17 mouse cellular contexts compared by ENCODE assay signal in genomic region chr17:84936301-84936700, GRCm38 (mm10). TPM values are rescaled to one million over a fixed set of nuclear protein-coding genes. Genes with fewer than 3 reads are reported as not detected.
A peak's percentile ranks its signal among the peaks of the same experiment; 100 is the strongest.
DNase-seq lines count a peak whose midpoint lies in the region; ATAC-seq lines count a peak whose summit lies in the region.
"Had no signal": no experiment of that assay in that cellular context is flagged by ENCODE, and none has a peak within 500 bp of the region (broad histone marks: within the 10 kb centered on the region; RNA-seq: fewer than 3 reads in every experiment).

No protein-coding gene starts in this region.

- peak; percentile 37 for DNase-seq in kidney, adult 11 months
- peak; percentile 42 for DNase-seq in Muller cell, postnatal 12 days (ENCODE audit: inconsistent ontology term)
- DNase-seq in embryonic facial prominence, embryonic 14.5 days (ENCODE audit: low spot score): peak; percentile 28
- DNase-seq in frontal cortex, adult 2 months (ENCODE audit: extremely low spot score in 1 of 2, low spot score in 1 of 2): no peak
- DNase-seq in adrenal gland, adult 2 months: no peak
- DNase-seq: forebrain, postnatal 0 days; gastrocnemius, postnatal 25 days; left cerebral cortex, postnatal 4 days; right cerebral cortex, postnatal 14 days; thymus, postnatal 14 days had no signal

- H3K4me3 ChIP-seq in kidney, embryonic 15.5 days (replicated peaks): no peak overlapping the region
- no peak overlapping the region for H3K4me3 ChIP-seq in embryonic facial prominence, embryonic 14.5 days (ENCODE audit: low read depth, low read length)
- no peak overlapping the region for H3K4me3 ChIP-seq in limb, embryonic 13.5 days
- H3K4me3 ChIP-seq: heart, embryonic 15.5 days had no signal

- ATAC-seq in kidney, embryonic 15.5 days (replicated peaks; ENCODE audit: low FRiP score): no peak
- ATAC-seq in embryonic facial prominence, embryonic 14.5 days (ENCODE audit: low read depth): no peak
- ATAC-seq in limb, embryonic 13.5 days (ENCODE audit: low FRiP score, low read depth): no peak
- ATAC-seq in CD4-positive, CD25-positive, alpha-beta regulatory T cell, adult 4 months: no peak
- ATAC-seq: activated CD4-positive, CD25-positive, alpha-beta regulatory T cell, adult 4 months; forebrain, postnatal 0 days had no signal

- no peaks in the 10 kb centered on the region for H3K36me3 ChIP-seq in kidney, embryonic 15.5 days
- no peaks in the 10 kb centered on the region for H3K36me3 ChIP-seq in embryonic facial prominence, embryonic 14.5 days (ENCODE audit: control insufficient read depth, insufficient read depth, low read length)
- H3K36me3 ChIP-seq in limb, embryonic 13.5 days: no peaks in the 10 kb centered on the region
- H3K36me3 ChIP-seq: heart, embryonic 15.5 days had no signal

- H3K27me3 ChIP-seq in kidney, embryonic 15.5 days: no peaks in the 10 kb centered on the region
- no peaks in the 10 kb centered on the region for H3K27me3 ChIP-seq in embryonic facial prominence, embryonic 14.5 days (replicated peaks; ENCODE audit: control insufficient read depth, insufficient read depth, low read length)
- no peaks in the 10 kb centered on the region for H3K27me3 ChIP-seq in limb, embryonic 13.5 days
- H3K27me3 ChIP-seq: heart, embryonic 15.5 days had no signal

- peaks cover 5% of the 10 kb centered on the region; the same call in 1 of the 2 replicates for H3K9me3 ChIP-seq in kidney, embryonic 15.5 days (replicated peaks)
- peaks cover 3% of the 10 kb centered on the region; the same call in 1 of the 2 replicates for H3K9me3 ChIP-seq in embryonic facial prominence, embryonic 14.5 days (ENCODE audit: control insufficient read depth, low read length)
- peaks cover 10% of the 10 kb centered on the region; the same call in 1 of the 2 replicates for H3K9me3 ChIP-seq in limb, embryonic 13.5 days
- H3K9me3 ChIP-seq: heart, embryonic 15.5 days had no signal

- 15% methylated on average over 9 of the region's 9 CpGs for WGBS in kidney, embryonic 15.5 days
- 21% methylated on average over 9 of the region's 9 CpGs for WGBS in embryonic facial prominence, embryonic 14.5 days
- WGBS in limb, embryonic 13.5 days: 19% methylated on average over 9 of the region's 9 CpGs

- H3K4me1 ChIP-seq in kidney, embryonic 15.5 days: peaks cover 3% of the 10 kb centered on the region; the same call in 1 of the 2 replicates
- no peaks in the 10 kb centered on the region for H3K4me1 ChIP-seq in embryonic facial prominence, embryonic 14.5 days (ENCODE audit: control insufficient read depth, insufficient read depth, low read length)
- peaks cover 10% of the 10 kb centered on the region for H3K4me1 ChIP-seq in limb, embryonic 13.5 days

- no peak overlapping the region for H3K4me2 ChIP-seq in kidney, embryonic 15.5 days
- no peak overlapping the region for H3K4me2 ChIP-seq in embryonic facial prominence, embryonic 14.5 days (ENCODE audit: low read depth, low read length)
- H3K4me2 ChIP-seq in limb, embryonic 13.5 days (replicated peaks): peak overlapping the region; percentile 40
- H3K4me2 ChIP-seq: heart, embryonic 15.5 days; hindbrain, embryonic 14.5 days had no signal

- H3K9ac ChIP-seq in kidney, embryonic 15.5 days: no peak overlapping the region
- H3K9ac ChIP-seq in embryonic facial prominence, embryonic 14.5 days (ENCODE audit: low read depth, low read length): no peak overlapping the region
- no peak overlapping the region for H3K9ac ChIP-seq in limb, embryonic 13.5 days
- H3K9ac ChIP-seq: forebrain, postnatal 0 days; heart, embryonic 15.5 days; hindbrain, embryonic 14.5 days had no signal

- no peak overlapping the region for H3K27ac ChIP-seq in kidney, embryonic 15.5 days
- H3K27ac ChIP-seq in embryonic facial prominence, embryonic 14.5 days (replicated peaks; ENCODE audit: low read depth, low read length): no peak overlapping the region
- no peak overlapping the region for H3K27ac ChIP-seq in limb, embryonic 13.5 days
- H3K27ac ChIP-seq: heart, embryonic 15.5 days; hindbrain, embryonic 14.5 days; macrophage had no signal

RNA-seq across cellular contexts. Expression of gene Ppm1b, which starts 20.2 kb away (rescaled TPM):
- 73.4 and 78.7 TPM in 2 replicates for polyA plus RNA-seq in kidney, embryonic 15.5 days (2015; fragmentation: Nextera tagmentation; extraction: Ambion mirVana)
- 72.6 and 73.7 TPM in 2 replicates for polyA plus RNA-seq in embryonic facial prominence, embryonic 14.5 days (2014; fragmentation: Nextera tagmentation; extraction: Ambion mirVana)
- polyA plus RNA-seq in limb, embryonic 13.5 days (2015; fragmentation: Nextera tagmentation; extraction: Ambion mirVana): 69.2 and 69.7 TPM in 2 replicates
- polyA plus RNA-seq in frontal cortex, adult 2 months (2012; rRNA removed): 91.0 and 93.8 TPM in 2 replicates
- polyA plus RNA-seq in CD4-positive, CD25-positive, alpha-beta regulatory T cell, adult 4 months (2017; shearing (Covaris generic)): 10 to 100 TPM; 13.9 to 27.5 TPM
- total RNA-seq in adrenal gland, adult 2 months (2021): 100 to 1,000 TPM; 122 to 124 TPM
- polyA plus RNA-seq in adrenal gland, adult 2 months (2012; rRNA removed): 16.4 and 22.3 TPM in 2 replicates

Comparison
In these comparisons a context has a peak if more than half of its experiments do, and no peak if none do; other contexts are left out.
1. DNase-seq: peak in kidney, adult 11 months (single experiment), Muller cell, postnatal 12 days (single experiment) and embryonic facial prominence, embryonic 14.5 days (single experiment); none in frontal cortex, adult 2 months (0 of 2) and adrenal gland, adult 2 months (single experiment).